Mouse (Mus musculus) mesoderm, embryonic 11.5 days (tissue): ENCODE data around the gene Vmn2r20.
A peak's percentile ranks its signal among the peaks of the same experiment; 100 is the strongest.
"Not testable (repeated sequence)": the region's sequence is repeated elsewhere in the genome, so short reads cannot be mapped to it uniquely, and the experiment has no call there.

Experiments
- DNase-seq: peaks from one replicate; pipeline ENCODE4 v3.0.0-alpha.2; 2012; ENCODE audit warnings: low read depth, low spot score

The Vmn2r20 gene

GRCm38 (mm10) chr6:123418016-123418415 is at the start of gene Vmn2r20:
Gene Vmn2r20, minus strand, starts transcription at chr6:123418116.
- DNase-seq = not testable (repeated sequence)

GRCm38 (mm10) chr6:123424413-123424812 is 6.5 kb upstream of the Vmn2r20 start:
- DNase-seq = not testable (repeated sequence)

- not testable (repeated sequence) for DNase-seq
These were observed 10.8 kb downstream of the Vmn2r20 start for GRCm38 (mm10) chr6:123406918-123407665.

DNA sequence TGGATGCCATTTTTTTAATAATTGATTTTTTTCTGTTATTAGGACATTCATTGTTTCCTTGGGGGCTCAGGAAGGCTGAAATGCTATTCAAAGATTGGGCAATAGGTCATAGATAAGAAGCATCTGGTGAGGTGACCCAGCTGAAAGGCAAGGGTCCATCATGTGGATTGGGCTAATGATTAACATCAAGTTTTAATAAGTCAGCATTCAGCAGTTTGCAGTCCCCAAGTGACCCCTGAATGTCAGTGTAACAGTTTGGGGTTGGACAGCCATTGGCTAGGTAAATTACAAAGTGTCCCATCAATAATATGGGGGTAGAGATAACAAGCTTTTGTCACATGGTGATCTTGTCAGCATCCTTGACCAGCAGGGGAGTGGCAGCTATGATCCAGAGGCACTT is 29.1 kb downstream of the Vmn2r20 start:
- not testable (repeated sequence) for DNase-seq

DNA sequence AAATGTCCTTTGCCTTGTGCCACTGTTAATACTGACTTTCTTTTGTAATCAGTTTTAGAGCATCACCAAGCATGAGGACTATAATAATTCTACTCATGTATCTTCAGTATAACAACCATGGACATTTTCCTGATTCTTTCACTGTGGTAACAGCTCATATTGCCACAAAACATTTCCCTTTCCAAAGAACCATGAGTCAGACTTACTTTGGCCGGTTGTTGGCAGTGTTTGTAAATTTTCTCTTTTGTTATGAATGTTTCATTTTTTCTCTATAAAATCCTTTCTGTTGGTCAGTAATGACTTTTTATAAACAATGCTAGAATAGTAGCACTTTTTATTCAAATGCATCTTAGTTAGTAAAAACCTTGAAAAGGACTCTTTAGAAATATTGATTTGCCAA is 71.8 kb downstream of the Vmn2r20 start:
- DNase-seq = no peak

- DNase-seq = peak; percentile 4
These were observed 77.8 kb downstream of the Vmn2r20 start for GRCm38 (mm10) chr6:123340093-123340492.

GRCm38 (mm10) chr6:123332503-123332902 is 85.4 kb downstream of the Vmn2r20 start:
- no peak for DNase-seq
